Mouse (Mus musculus): ENCODE measurements around the gene Kcnk3.

DNA sequence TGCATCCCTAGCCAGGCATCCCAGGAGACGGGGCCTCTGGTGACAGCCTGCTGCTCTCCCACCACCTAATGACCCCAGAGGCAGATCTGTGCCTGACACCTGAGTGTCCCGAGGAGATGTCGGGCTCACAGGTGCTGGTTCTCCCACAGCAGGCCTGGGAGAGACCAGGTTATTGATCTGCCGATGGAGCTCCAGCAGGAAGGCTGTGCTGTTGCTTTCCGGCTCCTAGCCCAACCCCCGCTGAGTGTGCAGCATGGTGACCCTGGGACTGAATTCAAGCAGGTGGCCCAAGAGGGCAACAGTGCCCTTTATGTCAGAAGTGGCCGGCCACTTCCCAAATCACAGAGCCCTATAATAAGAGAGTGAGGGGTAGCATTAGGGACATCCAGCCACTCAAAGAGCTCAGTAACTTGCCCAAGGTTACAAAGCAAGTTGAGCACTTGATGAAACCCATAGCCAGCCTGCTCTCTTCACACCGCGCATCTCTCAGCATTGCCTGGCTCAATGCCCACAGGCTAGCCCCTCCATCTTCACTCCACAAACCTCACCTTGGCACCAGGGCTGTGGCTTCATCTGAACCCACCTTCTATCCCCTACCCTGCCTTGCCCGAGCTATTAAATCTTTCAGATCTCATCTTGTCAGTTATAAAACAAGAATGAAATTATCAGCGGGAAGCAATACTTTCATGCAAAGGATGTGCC is 4.5 kb downstream of the Kcnk3 start:
- TF ChIP-seq EP300 (IDR thresholded peaks at IDR 0.05) (no peak), CTCF (IDR thresholded peaks at IDR 0.05) (no peak)

Data from lung, postnatal 0 days (tissue).